Mouse (Mus musculus) midbrain, embryonic 13.5 days (tissue): ENCODE data around the gene Tshr. TPM values are rescaled to one million over a fixed set of nuclear protein-coding genes. Genes with fewer than 3 reads are reported as not detected.
"Not testable (repeated sequence)": the region's sequence is repeated elsewhere in the genome, so short reads cannot be mapped to it uniquely, and the experiment has no call there.

ENCODE experiments used
- ATAC-seq: fragments of 200-750 bp; cut with Nextera tagmentation; 2 replicates; pipeline ENCODE4 v1.8.0; 2017; ENCODE audit warnings: mild to moderate bottlenecking, moderate TSS enrichment, moderate library complexity
- H3K27ac ChIP-seq: fragments of 300-500 bp; sonication (generic); 2 replicates; pipeline ENCODE4 v1.5.1; 2015; ENCODE audit warnings: inconsistent platforms, mild to moderate bottlenecking, moderate library complexity
- H3K27me3 ChIP-seq: fragments of 300-500 bp; sonication (generic); 2 replicates; pipeline ENCODE4 v1.6.1; 2015; ENCODE audit warnings: mild to moderate bottlenecking, inconsistent platforms
- H3K36me3 ChIP-seq: fragments of 300-500 bp; sonication (generic); 2 replicates; pipeline ENCODE4 v1.6.1; 2015; ENCODE audit warnings: mild to moderate bottlenecking, inconsistent platforms
- H3K4me1 ChIP-seq: fragments of 300-500 bp; sonication (generic); replicated peaks from 2 replicates; pipeline ENCODE4 v1.6.1; 2015; ENCODE audit warnings: inconsistent platforms
- H3K4me2 ChIP-seq: fragments of 300-500 bp; sonication (generic); replicated peaks from 2 replicates; pipeline ENCODE4 v1.6.1; 2015; ENCODE audit warnings: moderate library complexity, mild to moderate bottlenecking, inconsistent platforms
- H3K4me3 ChIP-seq: fragments of 300-500 bp; sonication (generic); replicated peaks from 2 replicates; pipeline ENCODE4 v1.5.1; 2015; ENCODE audit warnings: mild to moderate bottlenecking, inconsistent platforms
- H3K9ac ChIP-seq: fragments of 300-500 bp; sonication (generic); replicated peaks from 2 replicates; pipeline ENCODE4 v1.6.1; 2015; ENCODE audit warnings: mild to moderate bottlenecking, inconsistent platforms
- H3K9me3 ChIP-seq: fragments of 300-500 bp; sonication (generic); 2 replicates; pipeline ENCODE4 v1.6.1; 2016; ENCODE audit warnings: mild to moderate bottlenecking, inconsistent platforms
- WGBS: fragments of 180-500 bp; shearing (Covaris S2); methylation state at CpG from one replicate; pipeline ENCODE4 v1.1.7; 2015; 5-methylcytosine and 5-hydroxymethylcytosine counted together
- polyA plus RNA-seq: library from polyadenylated mRNA; unstranded; fragments of >200 nt; fragmentation: Nextera tagmentation; extraction: Ambion mirVana; gene quantifications from 2 replicates; pipeline ENCODE4 v1.2.1, GENCODE M21; 2015

The Tshr gene
- 0.14 and 0.27 TPM in 2 replicates for polyA plus RNA-seq

- Histone ChIP-seq H3K9me3 (no peaks in the 10 kb centered on the region), H3K9ac (peak within 1 kb of the TSS; percentile 67), H3K4me2 (peak within 1 kb of the TSS; percentile 95), H3K27ac (no peak within 1 kb of the TSS), H3K36me3 (no peaks in the 10 kb centered on the region), H3K4me1 (peaks cover 9% of the 10 kb centered on the region), H3K4me3 (peak within 1 kb of the TSS; percentile 65), H3K27me3 (no peaks in the 10 kb centered on the region)
- ATAC-seq, result peak; percentile 100
- WGBS, result 1% methylated on average over 27 of the region's 27 CpGs
Measured at GRCm38 (mm10) chr12:91384281-91385017, at the start of gene Tshr, which contains the start of gene Cep128. Gene Tshr, plus strand, starts transcription at chr12:91384563. Gene Cep128, minus strand, starts transcription at chr12:91384409.

GRCm38 (mm10) chr12:91338656-91339055, 45.7 kb upstream of the Tshr start:
- H3K27ac ChIP-seq, H3K36me3 ChIP-seq, H3K4me3 ChIP-seq, H3K4me1 ChIP-seq, H3K9me3 ChIP-seq, H3K27me3 ChIP-seq, H3K9ac ChIP-seq, H3K4me2 ChIP-seq, ATAC-seq: not testable (repeated sequence)
- WGBS, result 96% methylated on average over 13 of the region's 13 CpGs

GRCm38 (mm10) chr12:91353783-91354182, 30.6 kb upstream of the Tshr start:
- Histone ChIP-seq H3K4me1 (no peaks in the 10 kb centered on the region), H3K9ac (no peak overlapping the region), H3K27me3 (no peaks in the 10 kb centered on the region), H3K27ac (no peak overlapping the region), H3K9me3 (no peaks in the 10 kb centered on the region), H3K4me2 (no peak overlapping the region), H3K36me3 (no peaks in the 10 kb centered on the region), H3K4me3 (no peak overlapping the region)
- no peak for ATAC-seq
- 86% methylated on average over 8 of the region's 8 CpGs for WGBS

- Histone ChIP-seq H3K9me3 (0 out of 2 replicates have a peak, but pooled peaks cover 3% of the 10 kb centered on the region), H3K9ac (no peak overlapping the region), H3K27ac (no peak overlapping the region), H3K4me2 (no peak overlapping the region), H3K4me3 (no peak overlapping the region), H3K36me3 (peaks cover 4% of the 10 kb centered on the region), H3K4me1 (no peaks in the 10 kb centered on the region), H3K27me3 (no peaks in the 10 kb centered on the region)
- ATAC-seq, result no peak
- WGBS, result 90% methylated on average over 3 of the region's 3 CpGs
Measured at GRCm38 (mm10) chr12:91369173-91369572, 15.2 kb upstream of the Tshr start.

GRCm38 (mm10) chr12:91383516-91384264, 673 bp upstream of the Tshr start:
- H3K9ac ChIP-seq, result peak overlapping the region; percentile 67
- H3K4me2 ChIP-seq, result peak overlapping the region; percentile 95
- no peaks in the 10 kb centered on the region for H3K9me3 ChIP-seq
- WGBS, result 6% methylated on average over 22 of the region's 22 CpGs
- H3K4me3 ChIP-seq, result peak overlapping the region; percentile 65
- ATAC-seq, result peak; percentile 81
- no peak overlapping the region for H3K27ac ChIP-seq
- no peaks in the 10 kb centered on the region for H3K36me3 ChIP-seq
- H3K27me3 ChIP-seq, result no peaks in the 10 kb centered on the region
- peaks cover 9% of the 10 kb centered on the region for H3K4me1 ChIP-seq

GRCm38 (mm10) chr12:91400232-91401048, 16.1 kb downstream of the Tshr start:
- Histone ChIP-seq H3K4me1 (peaks cover 9% of the 10 kb centered on the region), H3K27ac (no peak overlapping the region), H3K4me3 (peak overlapping the region; percentile 51), H3K4me2 (peak overlapping the region; percentile 88), H3K36me3 (no peaks in the 10 kb centered on the region), H3K9ac (peak overlapping the region; percentile 57), H3K27me3 (peaks cover 35% of the 10 kb centered on the region), H3K9me3 (no peaks in the 10 kb centered on the region)
- peak; percentile 94 for ATAC-seq
- under 1% methylated on average over 38 of the region's 38 CpGs for WGBS

GRCm38 (mm10) chr12:91401049-91401352, 16.6 kb downstream of the Tshr start:
- Histone ChIP-seq H3K27me3 (peaks cover 35% of the 10 kb centered on the region), H3K27ac (no peak overlapping the region), H3K9me3 (no peaks in the 10 kb centered on the region), H3K4me2 (peak overlapping the region; percentile 88), H3K36me3 (no peaks in the 10 kb centered on the region), H3K4me1 (peaks cover 9% of the 10 kb centered on the region), H3K9ac (peak overlapping the region; percentile 57), H3K4me3 (peak overlapping the region; percentile 51)
- ATAC-seq, result no peak
- 4% methylated on average over 12 of the region's 12 CpGs for WGBS

- peaks cover 11% of the 10 kb centered on the region for H3K4me1 ChIP-seq
- WGBS, result 86% methylated on average over 4 of the region's 4 CpGs
- H3K27me3 ChIP-seq, result peaks cover 14% of the 10 kb centered on the region
- H3K4me2 ChIP-seq, result no peak overlapping the region
- no peak overlapping the region for H3K4me3 ChIP-seq
- H3K36me3 ChIP-seq, result no peaks in the 10 kb centered on the region
- H3K9me3 ChIP-seq, result no peaks in the 10 kb centered on the region
- H3K9ac ChIP-seq, result no peak overlapping the region
- no peak for ATAC-seq
- H3K27ac ChIP-seq, result no peak overlapping the region
Measured at GRCm38 (mm10) chr12:91410306-91410705, 25.9 kb downstream of the Tshr start.

- Histone ChIP-seq H3K9ac (no peak overlapping the region), H3K4me2 (no peak overlapping the region), H3K4me3 (no peak overlapping the region), H3K9me3 (no peaks in the 10 kb centered on the region), H3K27me3 (peaks cover 14% of the 10 kb centered on the region), H3K4me1 (peaks cover 11% of the 10 kb centered on the region), H3K36me3 (no peaks in the 10 kb centered on the region), H3K27ac (peak overlapping the region; percentile 27; the same call in 1 of the 2 replicates)
- ATAC-seq, result peak; percentile 85
- WGBS, result 27% methylated on average over 7 of the region's 7 CpGs
Measured at GRCm38 (mm10) chr12:91412461-91413182, 28.3 kb downstream of the Tshr start.

- Histone ChIP-seq H3K9ac (no peak overlapping the region), H3K4me3 (no peak overlapping the region), H3K9me3 (no peaks in the 10 kb centered on the region), H3K27ac (no peak overlapping the region), H3K4me1 (peaks cover 11% of the 10 kb centered on the region), H3K27me3 (peaks cover 5% of the 10 kb centered on the region; the same call in 1 of the 2 replicates), H3K4me2 (no peak overlapping the region), H3K36me3 (no peaks in the 10 kb centered on the region)
- 79% methylated on average over 6 of the region's 6 CpGs for WGBS
- no peak for ATAC-seq
Measured at GRCm38 (mm10) chr12:91415112-91415511, 30.7 kb downstream of the Tshr start.

- WGBS, result 90% methylated on average over 7 of the region's 7 CpGs
- H3K27me3 ChIP-seq, result peaks cover 5% of the 10 kb centered on the region; the same call in 1 of the 2 replicates
- H3K9ac ChIP-seq, result no peak overlapping the region
- H3K27ac ChIP-seq, result no peak overlapping the region
- H3K4me1 ChIP-seq, result peaks cover 11% of the 10 kb centered on the region
- H3K4me2 ChIP-seq, result no peak overlapping the region
- no peaks in the 10 kb centered on the region for H3K36me3 ChIP-seq
- no peak for ATAC-seq
- no peaks in the 10 kb centered on the region for H3K9me3 ChIP-seq
- H3K4me3 ChIP-seq, result no peak overlapping the region
Measured at GRCm38 (mm10) chr12:91416828-91417227, 32.5 kb downstream of the Tshr start.
